Mouse (Mus musculus) neural tube, embryonic 15.5 days (tissue): ENCODE measurements at regions not wholly inside any gene's neighbourhood (a gene's known extent, or its start where the extent isn't known, plus 50 kb on each side); places are given as distances from the start of the nearest gene placed in this dataset.

ENCODE experiments used
- ATAC-seq: fragments of 200-750 bp; cut with Nextera tagmentation; 2 replicates; pipeline ENCODE4 v1.8.0; 2017; ENCODE audit warnings: mild to moderate bottlenecking, moderate TSS enrichment, moderate library complexity; ENCODE audit not compliant: low FRiP score
- H3K27ac ChIP-seq: fragments of 300-500 bp; sonication (generic); replicated peaks from 2 replicates; pipeline ENCODE4 v1.5.1; 2015; ENCODE audit warnings: mild to moderate bottlenecking, inconsistent platforms
- H3K27me3 ChIP-seq: fragments of 300-500 bp; sonication (generic); replicated peaks from 2 replicates; pipeline ENCODE4 v1.6.1; 2015; ENCODE audit warnings: inconsistent platforms
- H3K36me3 ChIP-seq: fragments of 300-500 bp; sonication (generic); 2 replicates; pipeline ENCODE4 v1.6.1; 2015; ENCODE audit warnings: inconsistent platforms
- H3K4me1 ChIP-seq: fragments of 300-500 bp; sonication (generic); 2 replicates; pipeline ENCODE4 v1.6.1; 2015; ENCODE audit warnings: inconsistent platforms
- H3K4me2 ChIP-seq: fragments of 300-500 bp; sonication (generic); 2 replicates; pipeline ENCODE4 v1.6.1; 2015; ENCODE audit warnings: inconsistent platforms, mild to moderate bottlenecking, moderate library complexity
- H3K4me3 ChIP-seq: fragments of 300-500 bp; sonication (generic); replicated peaks from 2 replicates; pipeline ENCODE4 v1.5.1; 2015; ENCODE audit warnings: mild to moderate bottlenecking, inconsistent platforms
- H3K9ac ChIP-seq: fragments of 300-500 bp; sonication (generic); replicated peaks from 2 replicates; pipeline ENCODE4 v1.6.1; 2015; ENCODE audit warnings: mild to moderate bottlenecking, inconsistent platforms
- H3K9me3 ChIP-seq: fragments of 300-500 bp; sonication (generic); replicated peaks from 2 replicates; pipeline ENCODE4 v1.6.1; 2016; ENCODE audit warnings: inconsistent platforms
- WGBS: fragments of 180-500 bp; shearing (Covaris S2); methylation state at CpG from one replicate; pipeline ENCODE4 v1.1.7; 2015; ENCODE audit warnings: mixed read lengths; 5-methylcytosine and 5-hydroxymethylcytosine counted together

DNA sequence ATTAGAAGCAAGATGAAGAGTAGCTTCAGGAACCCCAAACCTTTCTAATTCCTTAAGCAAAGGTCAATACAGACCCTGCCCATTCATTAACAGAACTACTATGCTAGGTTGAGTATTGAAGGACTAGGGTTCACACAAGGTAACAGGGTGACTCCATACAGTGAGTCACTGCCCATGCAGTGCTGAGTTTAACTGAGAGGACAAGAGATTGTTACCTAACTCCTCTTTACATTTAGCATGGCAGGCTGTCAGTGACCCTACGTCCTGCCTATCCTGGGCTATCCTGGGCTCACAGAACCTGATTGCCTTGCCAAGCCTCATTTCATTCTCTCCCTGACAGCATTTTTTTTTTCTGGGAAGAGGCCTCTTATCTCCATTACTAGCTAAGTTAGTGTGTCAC is 127.6 kb upstream of the Ell2 start:
- 88% methylated on average over 1 of the region's 1 CpGs for WGBS
- H3K27ac ChIP-seq = no peak overlapping the region
- H3K4me3 ChIP-seq = no peak overlapping the region
- H3K9ac ChIP-seq = no peak overlapping the region
- no peak overlapping the region for H3K4me2 ChIP-seq
- no peaks in the 10 kb centered on the region for H3K9me3 ChIP-seq
- no peaks in the 10 kb centered on the region for H3K36me3 ChIP-seq
- no peaks in the 10 kb centered on the region for H3K4me1 ChIP-seq
- ATAC-seq = no peak
- no peaks in the 10 kb centered on the region for H3K27me3 ChIP-seq

DNA sequence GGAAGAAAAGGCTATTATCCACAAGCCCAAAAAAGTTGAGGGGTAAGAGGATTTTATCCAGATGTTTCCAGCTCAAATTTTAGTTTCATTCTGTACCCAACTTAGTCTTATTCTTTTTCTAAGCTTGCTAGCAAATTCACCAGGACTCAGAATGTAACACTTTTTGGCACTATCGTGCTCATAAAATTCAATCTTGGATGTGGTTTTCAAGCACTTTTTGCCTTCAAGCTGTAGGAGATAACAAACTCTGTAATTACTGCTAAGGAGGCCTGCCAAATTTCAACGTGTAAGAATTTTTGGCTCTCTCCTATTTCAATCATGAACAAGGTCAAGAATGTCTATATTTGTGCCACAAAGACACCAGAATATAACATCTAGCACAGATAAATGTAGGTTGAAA is 115.7 kb upstream of the Ell2 start:
- Histone ChIP-seq H3K4me3 (no peak overlapping the region), H3K27ac (no peak overlapping the region), H3K9me3 (no peaks in the 10 kb centered on the region), H3K4me2 (no peak overlapping the region), H3K4me1 (no peaks in the 10 kb centered on the region), H3K36me3 (no peaks in the 10 kb centered on the region), H3K9ac (no peak overlapping the region), H3K27me3 (no peaks in the 10 kb centered on the region)
- no peak for ATAC-seq
- WGBS = 83% methylated on average over 2 of the region's 2 CpGs

DNA sequence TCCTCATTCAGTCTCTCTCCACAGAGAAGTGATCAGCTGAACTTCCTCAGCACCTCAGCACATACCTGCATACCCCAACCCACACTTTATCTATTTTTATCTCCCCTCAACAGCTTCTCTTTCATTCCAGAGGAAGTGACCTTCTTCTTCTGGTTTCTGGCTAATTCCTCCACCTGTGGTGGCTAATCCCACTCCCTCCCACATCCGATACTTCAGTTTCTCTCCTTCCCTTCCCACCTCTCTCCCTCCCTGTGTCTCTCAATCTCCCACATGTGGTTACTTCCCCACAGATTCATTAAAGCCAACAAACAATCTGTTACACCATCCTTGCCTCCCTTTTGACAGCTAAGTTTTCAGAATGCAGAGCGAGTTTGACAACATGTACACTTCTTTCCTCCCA is 109.7 kb upstream of the Ell2 start:
- no peak overlapping the region for H3K4me3 ChIP-seq
- no peak for ATAC-seq
- 86% methylated on average over 2 of the region's 2 CpGs for WGBS
- H3K27ac ChIP-seq = no peak overlapping the region
- no peaks in the 10 kb centered on the region for H3K36me3 ChIP-seq
- H3K9ac ChIP-seq = no peak overlapping the region
- no peaks in the 10 kb centered on the region for H3K4me1 ChIP-seq
- no peaks in the 10 kb centered on the region for H3K9me3 ChIP-seq
- H3K27me3 ChIP-seq = no peaks in the 10 kb centered on the region
- no peak overlapping the region for H3K4me2 ChIP-seq

- no peak overlapping the region for H3K4me2 ChIP-seq
- no peak overlapping the region for H3K9ac ChIP-seq
- no peak overlapping the region for H3K4me3 ChIP-seq
- H3K4me1 ChIP-seq = no peaks in the 10 kb centered on the region
- no peaks in the 10 kb centered on the region for H3K36me3 ChIP-seq
- H3K27ac ChIP-seq = no peak overlapping the region
- no peaks in the 10 kb centered on the region for H3K27me3 ChIP-seq
- ATAC-seq = no peak
- no peaks in the 10 kb centered on the region for H3K9me3 ChIP-seq
These were observed 108.4 kb upstream of the Ell2 start for GRCm38 (mm10) chr13:75598186-75598585.

GRCm38 (mm10) chr13:75598675-75599074 is 107.9 kb upstream of the Ell2 start:
- no peaks in the 10 kb centered on the region for H3K9me3 ChIP-seq
- no peak overlapping the region for H3K9ac ChIP-seq
- 95% methylated on average over 1 of the region's 1 CpGs for WGBS
- H3K4me3 ChIP-seq = no peak overlapping the region
- ATAC-seq = no peak
- no peaks in the 10 kb centered on the region for H3K4me1 ChIP-seq
- H3K36me3 ChIP-seq = no peaks in the 10 kb centered on the region
- no peak overlapping the region for H3K27ac ChIP-seq
- H3K27me3 ChIP-seq = no peaks in the 10 kb centered on the region
- H3K4me2 ChIP-seq = no peak overlapping the region

- Histone ChIP-seq H3K9ac (no peak overlapping the region), H3K4me1 (no peaks in the 10 kb centered on the region), H3K4me3 (no peak overlapping the region), H3K36me3 (no peaks in the 10 kb centered on the region), H3K27me3 (no peaks in the 10 kb centered on the region), H3K4me2 (no peak overlapping the region), H3K9me3 (no peaks in the 10 kb centered on the region), H3K27ac (no peak overlapping the region)
- 92% methylated on average over 3 of the region's 3 CpGs for WGBS
- no peak for ATAC-seq
These were observed 83.3 kb upstream of the Ell2 start for GRCm38 (mm10) chr13:75623229-75623628.

DNA sequence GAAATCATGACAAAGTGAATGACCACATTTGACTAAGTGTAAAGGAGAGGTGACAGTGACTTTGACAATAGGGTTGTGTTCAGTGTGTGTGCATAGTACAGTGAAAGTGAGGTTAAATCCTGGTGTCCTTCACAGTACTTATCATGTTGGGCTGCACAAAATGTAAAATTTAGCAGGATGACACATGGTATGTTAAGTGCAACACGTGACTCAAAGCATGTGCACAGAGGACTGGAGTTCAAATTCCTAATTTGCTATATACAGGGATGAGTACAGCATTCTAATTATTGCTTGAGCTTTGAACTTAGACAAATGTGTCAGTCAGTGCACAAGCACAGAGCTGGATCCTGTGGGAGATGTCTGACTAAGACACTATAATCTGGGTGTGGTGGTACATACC is 79.2 kb upstream of the Ell2 start:
- H3K27me3 ChIP-seq = no peaks in the 10 kb centered on the region
- ATAC-seq = no peak
- H3K27ac ChIP-seq = no peak overlapping the region
- 82% methylated on average over 1 of the region's 1 CpGs for WGBS
- no peak overlapping the region for H3K4me2 ChIP-seq
- H3K4me3 ChIP-seq = no peak overlapping the region
- H3K9me3 ChIP-seq = no peaks in the 10 kb centered on the region
- no peaks in the 10 kb centered on the region for H3K4me1 ChIP-seq
- no peak overlapping the region for H3K9ac ChIP-seq
- no peaks in the 10 kb centered on the region for H3K36me3 ChIP-seq

DNA sequence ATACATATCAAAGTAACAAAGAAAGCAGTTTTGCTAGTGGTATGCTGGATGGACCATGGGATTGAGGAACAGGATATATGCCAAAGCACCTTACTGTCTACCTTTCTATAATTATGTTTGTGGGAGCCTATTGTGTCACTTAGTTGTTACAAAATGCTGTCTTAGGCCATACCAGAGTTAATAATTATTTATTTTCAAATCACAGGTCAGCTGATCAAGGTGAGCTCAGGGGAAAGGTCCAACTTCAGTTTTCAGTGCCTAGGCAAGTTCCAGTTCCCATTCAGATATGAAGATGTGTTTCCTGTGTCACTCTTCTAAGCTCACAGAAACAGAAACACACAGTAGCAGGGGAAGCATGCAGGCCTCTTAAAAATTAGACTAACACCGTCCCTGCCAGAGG is 75.5 kb upstream of the Ell2 start:
- Histone ChIP-seq H3K27me3 (no peaks in the 10 kb centered on the region), H3K4me2 (no peak overlapping the region), H3K9me3 (no peaks in the 10 kb centered on the region), H3K4me3 (no peak overlapping the region), H3K27ac (no peak overlapping the region), H3K9ac (no peak overlapping the region), H3K4me1 (no peaks in the 10 kb centered on the region), H3K36me3 (no peaks in the 10 kb centered on the region)
- 82% methylated on average over 1 of the region's 1 CpGs for WGBS
- ATAC-seq = no peak

DNA sequence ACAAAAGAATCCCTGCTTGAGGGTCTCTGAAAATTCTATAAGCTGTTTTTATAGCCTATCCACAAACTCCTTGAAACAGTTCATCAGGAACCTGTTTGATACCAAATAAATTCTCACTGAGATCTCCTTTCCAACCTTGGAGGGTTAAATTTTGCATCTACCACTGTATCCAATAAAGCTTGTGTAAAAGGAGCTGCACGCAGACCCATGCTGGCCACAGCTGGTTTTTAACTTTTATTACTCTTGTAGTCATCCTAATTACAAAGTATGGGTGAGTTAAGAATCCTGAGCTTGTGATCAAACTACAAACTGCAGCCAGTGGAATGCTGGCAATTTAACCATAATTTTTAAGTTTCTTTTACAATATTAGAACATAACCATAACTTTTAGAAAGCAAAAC is 59.0 kb upstream of the Ell2 start:
- no peaks in the 10 kb centered on the region for H3K36me3 ChIP-seq
- WGBS = 32% methylated on average over 1 of the region's 1 CpGs
- ATAC-seq = no peak
- no peak overlapping the region for H3K4me3 ChIP-seq
- H3K4me1 ChIP-seq = no peaks in the 10 kb centered on the region
- no peak overlapping the region for H3K27ac ChIP-seq
- H3K9me3 ChIP-seq = no peaks in the 10 kb centered on the region
- H3K4me2 ChIP-seq = no peak overlapping the region
- H3K27me3 ChIP-seq = no peaks in the 10 kb centered on the region
- H3K9ac ChIP-seq = no peak overlapping the region

GRCm38 (mm10) chr13:75651941-75652340 is 54.6 kb upstream of the Ell2 start:
- no peaks in the 10 kb centered on the region for H3K4me1 ChIP-seq
- H3K4me3 ChIP-seq = no peak overlapping the region
- no peak overlapping the region for H3K4me2 ChIP-seq
- H3K9me3 ChIP-seq = no peaks in the 10 kb centered on the region
- no peak overlapping the region for H3K9ac ChIP-seq
- no peak overlapping the region for H3K27ac ChIP-seq
- WGBS = 90% methylated on average over 3 of the region's 3 CpGs
- no peak for ATAC-seq
- H3K36me3 ChIP-seq = no peaks in the 10 kb centered on the region
- no peaks in the 10 kb centered on the region for H3K27me3 ChIP-seq

GRCm38 (mm10) chr13:75652966-75653365 is 53.6 kb upstream of the Ell2 start:
- no peak overlapping the region for H3K27ac ChIP-seq
- H3K36me3 ChIP-seq = no peaks in the 10 kb centered on the region
- H3K9ac ChIP-seq = no peak overlapping the region
- no peak overlapping the region for H3K4me2 ChIP-seq
- 84% methylated on average over 2 of the region's 2 CpGs for WGBS
- H3K4me1 ChIP-seq = no peaks in the 10 kb centered on the region
- H3K9me3 ChIP-seq = no peaks in the 10 kb centered on the region
- no peaks in the 10 kb centered on the region for H3K27me3 ChIP-seq
- no peak overlapping the region for H3K4me3 ChIP-seq
- ATAC-seq = no peak
